Mouse (Mus musculus) kidney, adult 8-10 months (tissue): Measurements from ENCODE around the gene Etv5.

ENCODE experiments used
- DNase-seq, 2 experiments: peaks; one replicate each; pipeline ENCODE4 v3.0.0; 2022

The Etv5 gene

DNA sequence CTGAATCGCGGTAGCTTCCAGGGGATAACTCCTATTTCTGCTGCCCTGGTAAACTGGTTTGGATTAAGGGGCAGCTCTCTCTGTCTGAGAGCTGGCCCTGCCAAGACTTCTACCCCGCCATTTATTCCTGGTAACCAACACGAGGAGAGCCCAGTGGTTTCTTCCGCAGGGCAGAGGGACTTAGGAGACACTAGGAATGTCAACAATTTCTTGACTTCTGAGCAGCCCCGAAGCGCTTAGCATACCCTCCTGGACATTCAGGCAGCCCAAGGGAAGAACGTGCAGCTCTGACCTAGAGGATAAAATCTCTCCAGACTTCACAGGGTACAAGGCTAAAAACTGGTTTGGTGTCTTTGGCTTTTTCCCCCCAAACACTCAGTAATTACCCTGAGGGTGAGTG, 10.1 kb downstream of the Etv5 start:
- no peak for DNase-seq

DNA sequence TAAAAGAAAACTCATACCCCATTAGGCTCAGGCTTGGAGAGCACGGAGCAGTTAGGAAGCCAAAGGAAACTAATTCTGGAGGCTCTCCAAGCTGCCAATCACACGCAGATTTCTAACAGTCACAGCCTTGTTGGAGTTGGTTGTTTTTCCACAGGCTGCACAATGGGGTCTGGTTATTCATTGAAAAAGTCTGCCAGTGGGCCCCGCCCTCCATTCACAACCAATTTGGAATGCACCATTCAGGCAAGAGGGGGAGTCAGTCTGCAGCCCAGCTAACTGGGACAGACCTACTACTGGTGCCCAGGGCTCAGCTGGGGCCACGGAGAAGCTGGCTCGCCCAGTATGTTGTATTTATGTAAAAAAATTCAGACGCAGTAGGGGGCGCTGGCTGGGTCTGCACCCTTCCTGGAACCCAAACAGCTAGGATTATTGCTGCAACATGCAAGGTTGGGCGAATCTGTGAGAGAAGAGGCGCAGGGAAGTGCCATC, 10.6 kb downstream of the Etv5 start:
- peak; percentile 93 to 94 for DNase-seq

DNA sequence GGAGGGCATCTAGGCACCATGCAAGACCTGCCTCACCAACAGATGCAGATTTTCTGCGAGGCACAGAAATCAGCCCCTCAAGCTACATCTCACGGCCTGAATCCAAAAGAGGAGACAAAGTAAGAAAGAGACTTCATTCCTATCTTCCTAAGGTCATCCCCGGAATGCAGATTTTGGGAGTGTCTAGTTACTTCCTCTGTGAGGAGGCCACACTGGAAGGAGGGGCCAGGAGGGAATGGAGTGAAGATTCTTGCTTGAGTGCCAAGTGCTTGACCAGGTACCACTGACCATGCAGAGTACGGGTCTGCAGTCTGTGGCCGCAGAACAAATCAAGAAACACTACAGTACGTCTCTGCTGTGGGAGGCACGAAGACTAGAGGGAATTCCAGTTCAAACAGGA, 12.7 kb downstream of the Etv5 start:
- no peak for DNase-seq

DNA sequence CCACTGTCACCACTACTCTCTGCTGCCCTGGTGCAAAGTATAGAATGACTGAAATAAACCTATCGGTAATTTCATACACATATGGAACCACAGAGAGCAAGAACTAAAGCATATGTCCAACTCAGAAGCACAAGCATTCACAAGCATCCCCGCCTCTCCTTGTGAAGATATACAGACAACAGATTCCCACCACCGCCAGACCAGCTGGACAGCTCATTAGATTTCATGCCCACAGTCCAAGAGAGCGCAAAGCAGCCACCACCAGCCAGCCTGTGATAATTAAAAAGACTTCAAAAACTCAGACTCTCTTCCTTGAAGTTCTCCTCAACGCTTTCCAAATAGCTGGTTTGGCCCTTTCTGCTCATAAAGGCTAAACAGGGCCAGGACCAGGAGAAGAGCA, 17.3 kb downstream of the Etv5 start:
- DNase-seq, result no peak

DNA sequence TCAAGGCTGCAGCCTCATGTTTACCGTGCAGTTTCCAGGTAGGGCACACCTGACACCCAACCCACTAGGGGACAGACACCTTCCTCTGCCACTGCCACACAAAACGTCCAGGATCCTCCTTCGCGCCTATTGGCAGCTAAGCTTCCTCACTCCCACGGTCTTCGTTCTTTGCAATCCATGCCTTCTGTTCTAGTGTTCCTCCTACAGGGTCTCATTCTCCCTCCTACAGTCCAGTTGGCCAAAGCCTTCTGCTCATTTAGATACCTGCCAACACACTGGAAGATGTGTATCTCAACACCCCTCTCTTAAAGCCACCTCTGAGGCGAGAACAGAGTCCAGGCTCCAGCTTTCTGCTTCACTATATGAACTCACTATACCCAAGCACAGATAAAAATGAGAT, 21.6 kb downstream of the Etv5 start:
- DNase-seq, result no peak

DNA sequence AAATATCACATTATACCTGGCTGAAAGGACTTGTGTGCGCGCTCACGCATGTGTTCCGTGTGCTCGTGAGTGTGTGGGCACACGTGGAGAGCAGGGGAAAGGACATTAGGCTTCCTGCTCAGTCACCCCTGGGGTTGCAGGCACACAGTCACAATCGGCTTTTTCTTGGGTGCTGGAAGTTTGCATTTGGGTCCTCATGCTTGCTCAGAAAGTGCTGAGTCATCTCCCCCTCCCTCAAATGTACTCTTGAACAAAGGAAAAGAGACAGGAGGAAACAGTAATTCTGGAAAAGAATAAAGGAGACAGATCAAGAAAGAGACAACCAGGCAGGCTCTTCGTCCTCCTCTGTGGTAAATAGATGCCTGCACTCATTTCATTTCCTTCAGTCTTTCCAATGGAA, 22.5 kb downstream of the Etv5 start:
- DNase-seq, result no peak

DNA sequence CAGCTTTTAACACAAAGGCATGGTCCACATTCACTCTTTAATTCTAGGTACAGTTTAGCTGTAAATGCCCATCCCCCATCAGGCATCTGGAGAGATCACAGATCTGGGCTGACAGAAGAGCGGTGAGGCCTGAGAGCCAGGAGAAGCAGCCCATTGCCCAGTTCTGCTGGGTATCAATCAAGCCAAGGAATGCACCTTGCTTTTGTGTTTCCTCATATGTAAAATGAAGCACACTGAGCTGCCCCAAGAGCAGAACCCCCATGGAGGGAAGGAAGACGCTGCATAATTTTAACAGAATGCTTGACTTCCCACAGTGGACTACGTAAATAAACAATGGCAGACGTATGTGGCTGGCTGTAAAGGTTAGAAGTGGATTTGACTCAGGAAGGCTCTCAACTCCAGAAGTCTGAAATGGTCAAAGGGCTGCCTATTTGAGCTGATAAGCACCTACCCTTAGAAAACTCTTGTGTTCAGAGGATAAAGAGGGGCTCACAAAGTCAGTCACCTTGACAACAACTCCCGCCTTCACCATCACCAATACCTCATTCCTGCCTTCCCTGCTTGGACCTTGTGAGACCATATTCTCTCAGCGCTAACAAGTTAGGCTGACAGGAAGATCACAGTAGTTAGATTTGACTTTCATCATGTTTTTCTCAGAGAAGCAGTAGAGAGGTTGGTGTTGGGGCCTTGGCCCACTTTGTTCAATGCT, 23.2 kb downstream of the Etv5 start:
- DNase-seq, result no peak

DNA sequence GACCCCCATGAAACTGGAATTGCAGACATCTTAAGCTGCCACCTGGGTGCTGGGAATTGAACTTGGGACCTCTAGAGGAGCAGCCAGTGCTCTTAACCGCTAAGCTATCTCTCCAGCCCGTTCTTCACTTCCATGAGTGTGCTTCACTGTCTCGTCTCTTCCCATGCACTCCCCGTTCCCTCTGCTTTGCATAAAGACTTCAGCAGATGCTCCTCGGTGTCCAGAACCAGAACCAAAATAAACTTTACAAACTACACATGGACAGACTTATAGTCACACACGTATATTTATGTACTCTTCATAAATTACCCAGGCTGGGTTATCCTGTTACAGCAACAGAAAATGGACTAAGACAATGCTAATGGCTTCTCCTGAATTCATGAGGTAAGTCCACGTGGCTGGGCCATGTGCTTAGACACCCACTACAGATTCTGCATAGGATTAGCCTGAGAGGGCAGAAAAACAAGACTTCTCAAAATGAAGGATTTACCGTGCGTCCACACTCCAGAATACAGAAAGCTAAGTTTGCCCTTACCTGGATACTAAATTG, 25.2 kb downstream of the Etv5 start:
- DNase-seq, result no peak

DNA sequence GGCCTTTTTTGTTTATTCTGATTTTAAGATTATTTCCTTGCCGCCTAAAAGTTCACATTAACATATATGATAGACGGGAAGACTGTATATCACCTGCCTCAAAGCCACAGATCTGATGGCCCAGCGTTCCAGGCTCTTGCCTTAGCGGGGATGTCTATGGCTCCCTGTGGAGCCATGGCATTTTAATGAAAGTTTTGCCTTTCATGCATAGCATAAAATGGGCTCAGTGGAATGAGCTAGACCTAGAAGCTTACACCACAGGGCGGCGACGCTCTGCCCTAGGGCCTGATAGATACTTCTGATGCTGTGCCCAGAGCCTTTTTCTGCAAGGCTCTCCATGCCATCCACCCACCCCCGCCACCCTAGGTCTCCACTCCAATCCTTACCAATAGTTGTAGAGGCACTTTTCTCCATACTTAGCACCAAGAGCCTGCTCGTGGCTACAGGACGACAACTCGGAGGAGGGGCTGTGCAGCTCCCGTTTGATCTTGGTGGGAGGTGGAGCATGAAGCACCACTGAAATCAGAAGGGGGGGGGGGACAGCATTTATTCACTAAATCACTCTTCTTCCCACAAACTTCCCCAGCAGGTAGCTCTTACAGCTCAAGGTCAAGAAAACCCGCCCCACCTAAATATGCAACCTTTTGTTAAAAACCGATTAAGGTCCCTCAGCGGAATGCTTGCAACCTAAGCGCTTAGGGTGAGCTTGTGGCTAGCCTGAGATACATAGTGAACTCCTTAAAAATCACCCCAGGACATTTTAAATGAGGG, 26.9 kb downstream of the Etv5 start:
- DNase-seq, result no peak

DNA sequence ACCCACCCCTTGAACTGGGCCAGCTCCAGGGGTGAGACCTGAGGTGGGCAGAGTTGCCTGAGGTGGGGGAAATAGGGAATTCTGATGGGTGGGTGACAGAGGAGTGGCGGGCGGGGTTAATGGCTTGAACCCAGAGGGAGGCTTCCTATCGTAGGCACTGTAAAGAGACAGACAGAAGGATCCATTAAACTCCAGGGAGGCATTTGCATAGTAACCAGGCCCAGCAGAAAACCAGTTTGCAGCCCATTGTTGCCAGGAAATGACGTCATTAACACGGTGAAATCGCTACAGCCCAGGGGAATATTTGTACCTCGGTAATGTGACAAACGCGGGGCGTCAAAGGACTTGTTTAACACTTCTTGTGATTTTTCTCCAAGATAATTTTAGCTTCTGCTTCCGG, 27.8 kb downstream of the Etv5 start:
- no peak for DNase-seq

DNA sequence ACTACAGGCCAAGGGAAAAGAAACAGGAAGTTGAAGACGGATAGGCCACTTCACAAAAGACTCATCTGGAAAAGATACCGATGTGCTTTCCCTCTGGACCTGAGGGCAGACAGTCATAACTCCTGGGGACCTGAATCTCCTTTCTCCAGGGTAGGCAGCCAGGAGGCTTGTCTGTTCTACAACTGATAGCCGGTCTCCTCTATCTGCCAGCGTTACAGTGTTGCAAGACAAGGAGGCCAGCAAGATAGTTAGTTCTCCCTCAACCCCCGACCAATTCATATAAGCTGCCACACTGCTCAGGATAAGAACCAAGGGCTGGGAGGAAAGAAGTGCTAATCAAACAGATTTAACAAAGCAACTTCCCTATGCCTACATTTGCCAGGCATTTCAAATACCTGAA, 29.5 kb downstream of the Etv5 start:
- DNase-seq, result no peak

DNA sequence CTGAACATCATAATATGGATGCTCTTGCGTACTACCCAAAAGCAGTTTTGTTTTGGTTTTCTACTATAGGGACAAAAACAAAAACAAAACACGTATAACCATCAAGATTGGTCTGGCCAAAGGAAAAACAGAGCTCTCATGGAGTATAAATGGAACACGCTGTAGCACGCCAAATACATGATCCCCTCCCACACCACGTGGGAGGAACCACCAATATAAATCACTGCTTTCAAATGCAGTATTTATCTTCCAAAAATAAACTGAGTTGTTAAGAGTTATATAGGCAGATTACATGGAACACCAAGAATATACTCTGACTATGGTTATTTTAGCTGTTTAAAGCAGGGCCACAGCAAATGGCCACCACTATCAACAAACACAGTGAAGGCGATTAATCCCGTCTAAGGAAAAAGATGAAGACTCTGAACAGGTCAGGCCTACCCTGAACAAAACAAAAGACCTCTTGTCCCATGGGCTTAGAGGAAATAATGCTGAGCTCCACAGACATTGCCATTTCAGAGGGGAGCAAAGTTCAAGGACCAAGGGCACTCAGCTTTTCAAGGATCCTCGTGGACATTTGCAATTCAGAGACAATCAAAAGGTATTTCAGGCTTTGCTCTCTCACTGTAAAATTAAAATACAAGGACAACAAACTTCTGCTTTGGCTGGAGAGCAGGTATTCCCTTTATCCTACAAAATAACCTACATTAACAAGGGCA, 30.7 kb downstream of the Etv5 start:
- peak; percentile 15 to 38 for DNase-seq

DNA sequence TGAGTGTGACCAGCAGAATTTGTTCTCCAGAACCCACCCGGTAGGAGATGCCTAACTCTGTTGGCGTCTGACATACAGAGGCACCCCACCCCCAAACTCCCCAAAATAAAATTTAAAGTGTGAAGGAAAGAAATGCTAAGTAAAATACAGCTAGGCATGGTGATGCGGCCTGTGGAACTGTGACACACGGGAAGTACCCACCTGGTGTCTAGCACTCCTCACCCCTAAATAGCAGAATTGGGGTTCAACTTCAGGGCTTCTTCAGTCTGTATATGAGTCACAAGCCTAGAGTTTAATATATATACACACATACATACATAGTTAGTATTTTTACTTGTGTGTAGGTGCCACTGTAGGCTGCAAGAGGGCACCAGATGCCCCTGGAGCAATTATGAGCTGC, 32.8 kb downstream of the Etv5 start:
- no peak for DNase-seq

DNA sequence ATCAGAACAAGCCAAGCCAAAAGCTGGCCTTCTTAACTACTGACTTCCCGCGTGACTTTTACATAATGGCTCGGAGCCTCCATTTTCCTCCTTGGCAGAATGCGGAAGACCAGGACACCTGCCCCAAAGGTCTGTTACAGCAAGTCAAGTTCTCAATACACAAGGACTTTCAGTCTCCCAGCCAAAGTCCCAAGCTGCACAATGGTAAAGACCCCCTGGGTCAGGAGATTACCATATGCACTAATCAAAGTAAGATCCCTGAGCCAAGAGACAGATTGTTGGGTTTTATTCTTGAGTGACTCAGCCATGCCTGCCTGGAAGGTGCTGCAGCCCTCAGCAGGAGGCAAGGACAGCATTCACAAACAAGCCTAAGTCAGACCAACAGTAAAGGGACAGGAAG, 33.5 kb downstream of the Etv5 start:
- no peak for DNase-seq

DNA sequence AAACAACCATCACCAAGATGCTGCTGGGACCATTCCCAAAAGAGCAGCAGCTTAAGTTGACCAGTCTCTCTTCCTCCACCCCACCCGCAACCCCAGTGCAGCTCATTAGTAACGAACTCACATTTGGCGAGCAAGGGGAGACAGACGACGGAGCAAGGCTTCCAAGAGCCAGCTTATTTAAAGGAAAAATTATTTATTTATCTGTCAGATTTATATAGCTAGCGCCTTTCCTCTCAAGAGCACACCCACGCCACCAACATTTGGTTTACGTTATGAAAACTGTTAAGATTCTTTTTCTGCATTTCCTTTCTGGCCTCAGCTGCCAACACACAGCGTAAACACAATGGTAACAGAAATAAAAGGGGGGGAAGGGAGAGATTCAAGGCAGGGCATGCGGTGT, 34.0 kb downstream of the Etv5 start:
- DNase-seq, result no peak

DNA sequence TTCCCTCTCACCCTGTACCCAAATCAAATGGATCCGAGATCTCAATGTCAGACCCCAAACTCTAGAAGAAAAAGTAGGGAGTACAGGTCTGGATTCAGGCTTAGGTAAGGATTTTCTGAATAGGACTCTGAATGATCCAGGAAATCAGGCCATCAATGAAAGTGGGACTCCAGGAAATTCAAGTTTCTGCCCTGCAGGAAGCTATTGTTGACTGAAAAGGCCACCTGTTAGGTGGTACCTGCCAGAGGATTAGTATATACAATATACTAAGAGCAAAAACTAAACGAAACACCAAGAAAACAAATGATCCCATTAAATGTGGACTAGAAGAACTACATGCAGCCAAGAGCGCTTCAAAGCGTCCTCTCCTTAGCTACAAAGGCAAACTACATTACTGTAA, 35.8 kb downstream of the Etv5 start:
- DNase-seq, result no peak

DNA sequence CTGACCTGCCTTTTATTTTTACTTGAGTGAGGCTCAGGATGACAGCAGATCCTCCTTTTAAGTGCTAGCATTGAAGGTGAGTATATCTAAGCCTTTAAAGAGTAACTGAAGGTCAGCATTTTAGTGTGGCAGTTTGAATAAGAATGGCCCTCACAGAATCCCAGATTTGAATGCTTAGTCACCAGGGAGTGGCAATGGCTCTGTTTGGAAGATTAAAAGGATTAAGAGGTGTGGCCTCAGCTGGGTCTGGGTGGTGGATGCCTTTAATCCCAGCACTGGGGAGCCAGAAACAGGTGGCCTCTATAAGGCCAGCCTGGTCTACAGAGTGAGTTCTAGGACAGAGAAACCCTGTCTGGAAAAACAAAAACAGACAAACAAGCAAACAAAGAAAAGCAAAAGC, 36.9 kb downstream of the Etv5 start:
- DNase-seq, result no peak

DNA sequence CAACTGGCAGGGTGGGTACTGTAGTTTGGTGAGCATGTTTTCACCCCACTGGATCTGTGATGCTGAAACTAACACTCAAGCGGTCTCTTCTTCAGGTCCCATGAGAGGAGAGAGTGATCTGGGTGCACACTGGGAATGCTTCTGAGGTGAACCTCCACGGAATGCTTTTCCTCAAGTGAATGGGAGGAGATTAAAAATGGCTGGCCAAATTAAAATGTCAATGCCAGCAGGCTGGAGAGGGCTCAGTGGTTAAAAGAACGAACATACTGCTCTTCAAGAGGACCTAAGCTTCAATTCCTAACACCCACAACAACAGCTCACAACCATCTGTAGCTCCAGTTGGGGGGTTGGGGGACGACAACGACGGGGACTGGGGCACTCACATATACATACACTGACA, 39.3 kb downstream of the Etv5 start:
- no peak for DNase-seq

DNA sequence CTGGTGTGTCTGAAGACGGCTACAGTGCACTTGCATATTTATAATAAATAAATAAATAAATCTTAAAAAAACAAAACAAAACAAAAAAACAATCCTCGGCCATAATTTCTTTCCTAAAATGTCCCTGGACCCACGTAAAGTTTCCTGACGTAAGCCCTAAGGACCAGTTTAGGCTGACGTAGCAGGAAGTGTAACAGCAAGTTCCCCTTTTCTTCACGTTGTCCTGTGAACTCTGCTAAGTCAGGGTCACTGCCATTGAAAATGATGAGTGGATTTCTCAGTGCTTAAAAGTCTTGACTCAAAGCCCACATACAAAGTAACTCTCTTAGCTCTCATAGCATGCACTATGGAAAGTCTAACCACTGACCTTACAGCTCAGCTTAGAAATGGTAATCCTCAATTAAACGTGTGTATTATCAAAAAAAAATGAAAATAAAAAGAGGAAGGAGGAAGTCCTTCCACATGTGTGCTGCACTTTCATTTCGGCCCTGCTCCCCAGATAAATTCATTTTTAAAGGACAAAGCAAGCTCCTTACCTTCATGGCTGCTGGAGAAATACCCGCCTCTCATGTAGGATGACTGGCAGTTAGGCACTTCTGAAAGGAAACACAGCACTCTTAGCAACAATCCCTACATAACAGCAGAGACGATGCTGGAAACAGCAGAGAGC, 40.6 kb downstream of the Etv5 start:
- DNase-seq, result no peak

DNA sequence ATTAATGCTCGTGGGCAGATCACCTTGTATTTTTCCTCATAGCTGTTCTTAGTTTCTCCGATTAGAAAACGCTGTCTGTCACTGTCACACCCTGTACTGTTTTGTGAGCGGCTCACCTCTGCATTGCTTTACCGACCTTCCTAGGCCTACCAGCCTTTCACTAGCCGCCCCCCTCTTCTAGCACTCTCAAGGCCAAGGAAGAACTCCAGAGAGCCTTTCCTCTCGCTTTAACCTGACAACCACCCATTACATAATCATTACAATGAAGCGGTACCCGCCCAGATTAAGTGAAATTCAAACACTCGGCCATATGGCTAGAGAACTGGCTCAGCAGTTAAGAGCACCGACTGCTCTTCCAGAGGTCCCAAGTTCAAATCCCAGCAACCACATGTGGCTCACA, 41.2 kb downstream of the Etv5 start:
- DNase-seq, result no peak

DNA sequence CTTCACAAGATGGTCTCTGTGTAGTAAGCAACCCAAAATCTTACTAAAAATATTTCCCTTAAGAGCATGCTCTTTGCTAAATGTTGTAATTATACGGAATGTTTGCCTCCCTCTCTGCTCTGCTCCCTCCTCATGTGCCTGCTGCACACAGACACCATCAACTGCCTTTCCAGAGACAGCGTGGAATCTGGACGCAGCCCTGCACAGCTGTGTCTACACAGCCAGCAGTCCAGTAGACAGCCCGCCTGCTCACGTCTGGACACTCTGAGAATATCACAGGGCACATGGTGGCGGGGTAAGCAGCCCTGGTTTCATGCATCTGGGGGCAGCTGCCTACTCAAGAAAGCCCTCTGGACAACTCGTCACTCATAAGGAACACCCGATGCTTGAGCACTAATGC, 43.1 kb downstream of the Etv5 start:
- no peak for DNase-seq

DNA sequence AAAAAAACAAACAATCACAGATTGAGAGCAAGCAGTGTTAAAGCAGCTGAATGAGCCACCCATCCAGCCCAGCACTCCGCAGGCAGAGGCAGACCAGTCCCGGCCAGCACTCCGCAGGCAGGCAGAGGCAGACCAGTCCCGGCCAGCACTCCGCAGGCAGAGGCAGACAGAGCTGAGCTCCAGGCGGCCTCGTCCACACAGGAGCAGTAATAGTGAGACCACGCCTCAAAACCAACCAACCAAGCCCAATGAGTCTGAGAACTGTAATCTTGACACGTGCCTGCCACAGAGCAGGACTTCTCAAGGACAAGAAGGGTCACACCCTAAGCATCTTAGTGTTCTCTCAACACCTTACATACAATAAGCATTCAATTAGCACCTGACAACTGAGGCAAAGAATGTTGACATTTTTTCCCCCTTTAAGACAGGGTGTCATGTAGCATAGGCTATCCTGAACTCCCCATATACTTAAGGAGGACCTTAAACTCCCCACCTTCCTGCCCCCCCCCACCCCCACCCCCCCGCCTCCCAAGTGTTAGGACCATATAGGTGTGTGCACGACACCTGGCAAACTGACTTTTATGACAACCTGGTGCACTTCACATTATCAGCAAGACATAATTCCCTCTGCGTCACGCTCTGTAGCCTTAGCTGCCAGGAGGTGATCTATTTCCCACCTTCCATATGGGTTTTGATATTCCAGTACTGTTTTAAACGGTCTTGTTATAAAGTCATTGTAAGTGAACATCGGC, 44.2 kb downstream of the Etv5 start:
- DNase-seq, result peak in 1 of 2 experiments; percentile 27
